Mouse (Mus musculus) embryo, embryonic 10.5 days (tissue): ENCODE measurements at regions not wholly inside any gene's neighbourhood (a gene's known extent, or its start where the extent isn't known, plus 50 kb on each side); places are given as distances from the start of the nearest gene placed in this dataset.
A peak's percentile ranks its signal among the peaks of the same experiment; 100 is the strongest.

Source experiments
- DNase-seq: peaks from one replicate; pipeline ENCODE4 v3.0.0-alpha.2; 2015; ENCODE audit warnings: low spot score

DNA sequence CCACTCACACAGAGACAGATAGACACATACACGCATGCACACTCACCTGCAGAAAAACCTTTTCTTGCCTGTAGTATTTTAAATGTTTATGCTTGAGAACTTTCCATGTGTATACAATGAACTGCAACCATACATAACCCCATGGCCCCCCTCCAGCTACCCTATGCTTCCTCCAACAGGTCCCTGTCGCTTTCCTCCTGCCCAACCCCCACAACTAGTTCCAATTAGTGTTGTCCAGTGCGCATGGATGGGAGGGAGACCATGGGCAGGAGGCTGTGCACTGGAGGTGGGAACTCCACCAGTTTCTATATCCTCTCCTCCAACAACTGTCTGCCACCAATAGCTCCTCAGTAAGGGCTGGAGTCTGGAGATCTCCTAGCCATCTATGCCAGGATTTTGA lies 82.9 kb upstream of the Jade1 start:
- DNase-seq = no peak

DNA sequence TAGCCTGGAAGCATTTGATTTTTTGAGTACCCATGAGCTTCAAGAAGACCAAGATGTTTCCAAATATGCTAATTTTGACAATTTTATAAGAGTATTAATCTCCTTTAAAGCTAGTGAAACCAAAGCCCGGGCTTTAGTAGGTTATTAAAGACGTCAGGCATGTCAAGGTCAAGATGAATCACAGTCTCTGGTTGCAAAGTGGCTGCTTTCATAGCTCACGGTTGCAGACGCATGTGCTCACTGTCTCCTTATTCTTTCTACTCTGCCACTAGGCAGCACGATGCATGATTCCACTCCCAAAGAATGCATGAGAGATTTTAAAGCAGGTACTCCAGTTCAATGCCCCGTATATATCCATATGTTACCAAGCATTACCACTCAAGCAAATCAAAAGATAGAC lies 86.4 kb upstream of the Jade1 start:
- no peak for DNase-seq

- DNase-seq = no peak
Measured at GRCm38 (mm10) chr3:41467857-41468256, 87.7 kb upstream of the Jade1 start.

- no peak for DNase-seq
Measured at GRCm38 (mm10) chr3:41465893-41466292, 89.6 kb upstream of the Jade1 start.

GRCm38 (mm10) chr3:41462953-41463644 lies 92.4 kb upstream of the Jade1 start:
- DNase-seq = no peak

DNA sequence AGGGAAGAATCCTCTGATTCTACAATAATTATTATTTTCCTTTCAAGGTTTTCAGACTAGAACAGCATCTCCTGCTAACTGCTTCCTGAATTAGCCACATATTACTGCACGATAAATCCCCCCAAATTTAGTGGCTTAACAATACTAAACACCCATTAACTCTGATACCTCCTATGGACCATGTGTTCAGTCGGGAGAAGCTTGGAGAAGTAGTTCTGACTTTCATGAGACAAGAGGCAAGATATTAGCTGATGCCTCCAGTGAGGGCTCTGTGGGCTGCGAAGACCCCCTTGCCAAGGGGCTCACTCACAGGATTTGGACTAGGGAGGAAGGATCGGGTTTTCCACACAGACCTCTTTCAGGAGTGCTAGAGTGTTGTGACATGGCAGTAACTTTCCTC lies 95.4 kb upstream of the Jade1 start:
- DNase-seq = no peak

GRCm38 (mm10) chr3:41458156-41458555 lies 97.4 kb upstream of the Jade1 start:
- no peak for DNase-seq

- no peak for DNase-seq
Measured at GRCm38 (mm10) chr3:41453525-41453924, 102.0 kb upstream of the Jade1 start.

GRCm38 (mm10) chr3:41452716-41453090 lies 102.8 kb upstream of the Jade1 start:
- peak; percentile 17 for DNase-seq

DNA sequence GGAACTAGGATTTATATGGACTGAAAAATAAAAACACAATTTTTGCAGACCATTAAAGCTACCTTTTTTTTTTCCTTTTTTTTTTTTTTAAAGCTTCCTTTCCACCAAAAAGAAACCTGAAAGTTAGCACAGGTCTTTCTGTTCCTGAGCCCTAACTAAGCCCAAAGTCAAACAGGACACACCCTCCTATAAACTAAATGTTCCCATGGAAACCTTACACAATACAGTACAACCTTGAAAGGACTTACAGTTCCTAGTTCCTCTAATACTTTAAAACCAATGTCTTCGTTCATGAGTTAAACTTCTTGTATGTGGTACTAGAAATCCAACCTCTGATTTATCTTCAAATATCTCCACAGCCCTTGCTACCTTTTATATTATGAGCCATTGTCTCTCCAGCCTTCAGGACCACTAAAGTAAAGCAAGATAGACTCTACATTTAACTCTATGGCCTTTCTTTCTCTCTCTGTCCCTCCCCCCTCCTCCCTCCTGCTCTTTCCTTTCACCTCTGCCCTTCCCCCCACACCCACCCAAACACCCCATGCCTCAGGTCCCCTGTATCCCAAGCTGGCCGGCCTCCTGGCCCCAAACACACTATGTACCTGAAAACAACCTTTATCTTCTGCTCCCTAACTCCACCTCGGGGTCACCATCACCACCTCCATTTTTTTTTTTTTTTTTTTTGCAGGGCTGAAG lies 103.4 kb upstream of the Jade1 start:
- no peak for DNase-seq

- DNase-seq = no peak
Measured at GRCm38 (mm10) chr3:41450696-41451095, 104.8 kb upstream of the Jade1 start.

GRCm38 (mm10) chr3:41444243-41444753 lies 111.2 kb upstream of the Jade1 start:
- DNase-seq = no peak

DNA sequence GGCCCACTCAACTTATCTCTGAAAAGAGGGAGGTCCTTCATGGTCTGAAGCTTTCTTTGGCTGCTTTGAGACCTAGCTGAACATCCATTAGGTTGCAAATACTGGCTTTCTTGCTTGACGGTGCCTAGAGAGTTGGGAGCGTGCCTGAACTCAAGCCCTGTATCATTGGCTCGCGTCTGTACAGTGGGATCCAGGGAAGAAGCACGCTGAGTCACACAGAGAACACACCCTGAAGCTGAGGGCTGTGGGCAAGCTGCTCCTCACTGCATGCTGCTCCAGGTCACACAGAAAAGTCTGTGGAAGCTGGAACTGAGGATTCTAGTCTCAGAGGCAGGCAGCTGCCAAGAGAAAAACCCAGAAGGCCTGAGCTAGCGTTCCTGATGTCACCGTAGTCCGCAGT lies 119.3 kb upstream of the Jade1 start:
- DNase-seq = no peak

GRCm38 (mm10) chr3:41433106-41433505 lies 122.4 kb upstream of the Jade1 start:
- no peak for DNase-seq

DNA sequence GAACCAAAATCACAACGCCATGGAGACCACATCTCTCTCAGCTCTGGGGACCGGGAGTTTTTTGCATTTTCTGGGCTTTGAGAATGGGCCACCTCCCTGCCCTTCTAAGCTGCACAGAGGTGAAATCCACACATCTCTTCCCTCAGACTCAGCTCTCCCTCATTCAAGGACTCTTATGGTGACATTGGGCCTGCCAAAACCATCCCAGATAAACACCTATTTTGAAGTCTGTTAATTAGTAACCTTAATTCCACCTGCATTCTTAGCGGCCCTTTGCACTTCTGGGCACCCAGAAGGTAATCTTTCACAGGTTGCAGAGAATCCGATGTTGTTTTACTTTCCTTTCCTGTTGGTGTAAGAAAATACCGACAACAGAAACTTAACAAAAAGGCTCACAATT lies 123.2 kb upstream of the Jade1 start:
- no peak for DNase-seq

DNA sequence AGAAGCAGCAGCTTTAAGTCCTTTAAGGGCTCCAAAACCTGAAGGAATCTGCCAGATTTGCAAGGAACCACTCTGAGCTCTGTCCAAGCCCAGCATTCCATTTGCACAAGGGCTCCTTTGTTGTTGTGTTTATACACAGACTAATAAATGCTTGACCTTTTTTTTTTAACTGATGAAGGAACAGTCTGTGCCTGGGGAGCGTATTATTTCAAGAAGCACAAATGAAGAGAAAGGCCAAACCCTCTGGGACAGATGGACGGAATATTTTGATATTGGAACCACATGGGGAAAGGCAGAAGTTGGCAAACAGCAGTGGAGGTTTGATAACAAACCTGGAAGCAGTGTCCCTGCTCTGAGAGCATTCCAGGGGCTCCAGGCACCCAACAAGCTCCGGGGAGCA lies 125.3 kb upstream of the Jade1 start:
- peak; percentile 53 for DNase-seq

DNA sequence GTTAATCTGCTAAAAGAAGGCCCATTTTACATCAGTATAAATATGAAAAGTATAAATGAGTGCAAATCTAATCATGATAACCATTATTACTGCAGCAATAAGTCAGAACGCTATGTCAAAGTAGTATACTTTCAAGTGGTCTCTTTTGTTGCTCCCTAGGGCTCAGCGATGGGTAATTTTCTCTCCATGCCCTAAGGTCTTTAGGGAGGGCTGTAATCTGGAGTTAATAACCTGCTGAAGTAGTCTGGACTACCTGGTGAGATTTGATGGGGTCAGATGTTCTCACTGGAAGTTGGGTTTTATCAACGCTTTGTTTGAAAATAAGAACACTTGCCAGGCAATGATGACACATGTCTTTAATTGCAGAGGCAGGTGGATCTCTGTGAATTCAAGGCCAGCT lies 128.6 kb upstream of the Jade1 start:
- DNase-seq = no peak

GRCm38 (mm10) chr3:41425863-41426262 lies 129.7 kb upstream of the Jade1 start:
- no peak for DNase-seq

- no peak for DNase-seq
Measured at GRCm38 (mm10) chr3:41424142-41424939, 131.2 kb upstream of the Jade1 start.

DNA sequence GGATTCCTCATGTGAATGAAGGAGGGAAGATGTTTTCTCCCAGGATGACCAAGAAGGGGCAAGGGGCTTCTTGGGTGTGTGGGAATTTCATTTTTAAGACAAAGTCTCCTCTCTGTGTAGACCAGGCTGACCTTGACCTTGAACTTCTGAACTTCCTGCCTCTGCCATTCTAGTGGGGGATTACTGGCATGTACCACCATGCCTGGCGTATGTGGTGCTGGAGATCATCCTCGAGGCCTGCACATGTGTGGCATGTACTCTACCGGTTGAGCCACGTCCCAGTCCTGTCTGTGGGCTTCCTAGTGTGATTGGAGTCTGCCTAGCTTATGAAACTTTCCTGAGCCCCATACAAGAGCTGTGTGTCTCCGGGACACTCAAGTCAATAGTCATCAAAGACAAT lies 131.9 kb upstream of the Jade1 start:
- DNase-seq = peak; percentile 23

GRCm38 (mm10) chr3:41422615-41423579 lies 132.6 kb upstream of the Jade1 start:
- DNase-seq = peak; percentile 18

DNA sequence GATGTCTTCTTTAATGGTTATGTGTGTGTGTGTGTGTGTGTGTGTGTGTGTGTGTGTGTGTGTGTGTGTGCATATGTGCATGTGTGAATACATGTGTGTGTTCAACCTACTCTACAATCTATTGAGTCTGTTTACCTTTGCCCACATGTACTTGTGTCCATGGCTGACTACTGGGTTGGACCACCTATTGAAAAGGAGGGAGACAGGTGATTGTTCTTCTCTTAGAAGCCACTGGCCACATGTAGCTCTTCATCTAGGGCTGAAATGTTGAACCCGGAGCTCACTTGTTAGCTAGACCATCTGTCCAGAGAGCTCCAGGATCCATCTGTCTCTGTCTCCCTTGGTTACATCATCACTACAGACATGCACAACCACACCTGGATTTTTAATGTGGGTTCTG lies 141.8 kb upstream of the Jade1 start:
- DNase-seq = no peak
